In the genomic region with DNA sequence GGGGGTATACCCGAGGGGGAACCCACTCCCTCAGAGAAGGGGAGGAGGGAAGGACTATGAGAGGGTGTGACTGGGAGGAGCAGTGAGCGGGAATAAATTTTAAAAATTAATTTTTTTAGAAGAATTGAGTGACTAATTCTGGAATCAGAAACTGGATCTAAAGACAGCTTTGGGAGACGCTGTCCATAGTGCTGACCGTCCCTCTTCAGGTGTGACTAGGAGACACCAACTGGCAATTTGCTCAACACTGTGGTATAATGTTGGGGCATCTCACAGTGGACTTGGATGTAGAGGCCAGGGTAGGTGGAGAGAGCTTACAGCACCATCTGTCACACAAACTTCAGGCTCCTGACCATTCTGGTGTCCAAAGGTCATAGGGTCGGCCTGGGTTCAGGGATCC, we compare ENCODE assay signal across 29 mouse cellular contexts. TPM values are rescaled to one million over a fixed set of nuclear protein-coding genes. Genes with fewer than 3 reads are reported as not detected.
DNase-seq lines count a peak whose midpoint lies in the region; ATAC-seq and TF ChIP-seq lines count a peak whose summit lies in the region.
"Had no signal": no experiment of that assay in that cellular context is flagged by ENCODE, and none has a peak within 500 bp of the region (broad histone marks: within the 10 kb centered on the region; RNA-seq: fewer than 3 reads in every experiment).

No protein-coding gene starts in this region.

- TF ChIP-seq CTCF in MEL (IDR thresholded peaks at IDR 0.05 in 2 of 3, conservative IDR thresholded peaks at IDR 0.05 in 1 of 3; ENCODE audit: control insufficient read depth in 1 of 3, insufficient read depth in 1 of 3, low read depth in 2 of 3, low read length in 3 of 3, poor library complexity in 1 of 3, severe bottlenecking in 1 of 3) = no peak

- no peak overlapping the region for H3K9ac ChIP-seq in intestine, embryonic 14.5 days (ENCODE audit: low read length)
- no peak overlapping the region for H3K9ac ChIP-seq in intestine, embryonic 15.5 days
- no peak overlapping the region for H3K9ac ChIP-seq in MEL (ENCODE audit: control insufficient read depth, low read depth, low read length, poor library complexity, severe bottlenecking)
- H3K9ac ChIP-seq: hindbrain, embryonic 12.5 days; midbrain, embryonic 15.5 days had no signal

- no peak overlapping the region for H3K4me3 ChIP-seq in intestine, embryonic 14.5 days (ENCODE audit: low read depth, low read length)
- H3K4me3 ChIP-seq in intestine, embryonic 15.5 days (replicated peaks) = no peak overlapping the region
- no peak overlapping the region for H3K4me3 ChIP-seq in MEL (ENCODE audit: control insufficient read depth in 1 of 2, insufficient read depth in 1 of 2, low read depth in 2 of 2, low read length in 2 of 2)
- H3K4me3 ChIP-seq in embryonic facial prominence, embryonic 10.5 days = no peak overlapping the region
- H3K4me3 ChIP-seq: forebrain, embryonic 10.5 days; hindbrain, embryonic 12.5 days; layer of hippocampus, adult 2 months; midbrain, embryonic 15.5 days had no signal

- H3K27ac ChIP-seq in intestine, embryonic 14.5 days (ENCODE audit: low read depth) = no peak overlapping the region
- H3K27ac ChIP-seq in intestine, embryonic 15.5 days = no peak overlapping the region
- no peak overlapping the region for H3K27ac ChIP-seq in MEL (ENCODE audit: control insufficient read depth, low read depth, low read length)
- H3K27ac ChIP-seq in embryonic facial prominence, embryonic 10.5 days (replicated peaks) = no peak overlapping the region
- H3K27ac ChIP-seq: forebrain, embryonic 10.5 days; hindbrain, embryonic 12.5 days; layer of hippocampus, adult 2 months; midbrain, embryonic 15.5 days; stomach, postnatal 0 days had no signal

- no peaks in the 10 kb centered on the region for H3K36me3 ChIP-seq in intestine, embryonic 14.5 days (ENCODE audit: control insufficient read depth, insufficient read depth, low read length)
- no peaks in the 10 kb centered on the region for H3K36me3 ChIP-seq in intestine, embryonic 15.5 days
- H3K36me3 ChIP-seq in MEL (ENCODE audit: control insufficient read depth in 1 of 2, insufficient read depth in 2 of 2, low read length in 2 of 2) = no peaks in the 10 kb centered on the region
- H3K36me3 ChIP-seq in embryonic facial prominence, embryonic 10.5 days (replicated peaks) = no peaks in the 10 kb centered on the region
- H3K36me3 ChIP-seq: forebrain, embryonic 10.5 days; hindbrain, embryonic 12.5 days; midbrain, embryonic 15.5 days had no signal

- no peaks in the 10 kb centered on the region for H3K79me2 ChIP-seq in MEL (ENCODE audit: control insufficient read depth, insufficient read depth, low read length, poor library complexity)

- no peak for TF ChIP-seq EP300 in MEL (IDR thresholded peaks at IDR 0.05; ENCODE audit: low read depth in 1 of 2, low read length in 2 of 2)

- H3K4me1 ChIP-seq in intestine, embryonic 14.5 days (replicated peaks; ENCODE audit: control insufficient read depth, insufficient read depth, low read length) = no peaks in the 10 kb centered on the region
- no peaks in the 10 kb centered on the region for H3K4me1 ChIP-seq in intestine, embryonic 15.5 days (replicated peaks)
- H3K4me1 ChIP-seq in MEL (ENCODE audit: control insufficient read depth in 1 of 2, insufficient read depth in 2 of 2, low read length in 2 of 2) = no peaks in the 10 kb centered on the region
- H3K4me1 ChIP-seq in embryonic facial prominence, embryonic 10.5 days = no peaks in the 10 kb centered on the region
- H3K4me1 ChIP-seq: forebrain, embryonic 10.5 days; hindbrain, embryonic 12.5 days; midbrain, embryonic 15.5 days had no signal

- 46% methylated on average over 5 of the region's 5 CpGs for WGBS in intestine, embryonic 14.5 days
- WGBS in intestine, embryonic 15.5 days = 53% methylated on average over 5 of the region's 5 CpGs
- WGBS in embryonic facial prominence, embryonic 10.5 days = 54% methylated on average over 5 of the region's 5 CpGs

- DNase-seq in intestine, embryonic 14.5 days (ENCODE audit: low spot score) = peak; percentile 61
- DNase-seq in MEL (ENCODE audit: low read depth, low spot score) = peak; percentile 41
- peak; percentile 28 for DNase-seq in embryonic facial prominence, embryonic 10.5 days (ENCODE audit: low spot score)
- peak; percentile 19 for DNase-seq in mesoderm, embryonic 11.5 days (ENCODE audit: low read depth, low spot score)
- no peak for DNase-seq in thymus, postnatal 25 days
- no peak for DNase-seq in cerebellum, adult 11 months
- DNase-seq: adrenal gland, adult 8-10 months; B cell, adult 2 months; cerebellum, adult 11-12 months; cerebellum, postnatal 25 days; heart, postnatal 10 days; liver; lung, postnatal 14 days; right cerebral cortex, postnatal 4 days had no signal

- H3K9me3 ChIP-seq in intestine, embryonic 14.5 days (ENCODE audit: control insufficient read depth, low read length) = no peaks in the 10 kb centered on the region
- no peaks in the 10 kb centered on the region for H3K9me3 ChIP-seq in intestine, embryonic 15.5 days
- no peaks in the 10 kb centered on the region for H3K9me3 ChIP-seq in MEL (replicated peaks; ENCODE audit: insufficient read depth, low read length)
- H3K9me3 ChIP-seq in embryonic facial prominence, embryonic 10.5 days = no peaks in the 10 kb centered on the region
- H3K9me3 ChIP-seq: forebrain, embryonic 10.5 days; hindbrain, embryonic 12.5 days; midbrain, embryonic 15.5 days had no signal

- H3K27me3 ChIP-seq in intestine, embryonic 14.5 days (replicated peaks; ENCODE audit: control insufficient read depth, insufficient read depth, low read length) = no peaks in the 10 kb centered on the region
- H3K27me3 ChIP-seq in intestine, embryonic 15.5 days (replicated peaks) = no peaks in the 10 kb centered on the region
- no peaks in the 10 kb centered on the region for H3K27me3 ChIP-seq in MEL (ENCODE audit: control insufficient read depth in 1 of 2, insufficient read depth in 2 of 2, low read length in 2 of 2)
- H3K27me3 ChIP-seq in embryonic facial prominence, embryonic 10.5 days (replicated peaks; ENCODE audit: low read depth, poor library complexity, severe bottlenecking) = peaks cover 10% of the 10 kb centered on the region; the same call in 1 of the 2 replicates

- no peak for TF ChIP-seq POLR2A in MEL (IDR thresholded peaks at IDR 0.05; ENCODE audit: control insufficient read depth in 1 of 2, insufficient read depth in 1 of 2, low read depth in 1 of 2, low read length in 2 of 2, poor library complexity in 1 of 2)

- ATAC-seq in intestine, embryonic 14.5 days (replicated peaks; ENCODE audit: low FRiP score, low TSS enrichment, low read depth) = no peak
- no peak for ATAC-seq in intestine, embryonic 15.5 days
- ATAC-seq: inflammation-experienced regulatory T-cells, adult 6 months; midbrain, embryonic 15.5 days had no signal

- H3K4me2 ChIP-seq in intestine, embryonic 14.5 days (ENCODE audit: low read length) = no peak overlapping the region
- no peak overlapping the region for H3K4me2 ChIP-seq in intestine, embryonic 15.5 days (replicated peaks)
- H3K4me2 ChIP-seq: heart, embryonic 11.5 days; hindbrain, embryonic 12.5 days; midbrain, embryonic 15.5 days had no signal

- no peak for TF ChIP-seq RAD21 in MEL (IDR thresholded peaks at IDR 0.05; ENCODE audit: low read depth, low read length)

TF ChIP-seq in MEL, 35 proteins besides CTCF, POLR2A, EP300 and RAD21:
- TF ChIP-seq BHLHE40 (IDR thresholded peaks at IDR 0.05; ENCODE audit: borderline replicate concordance, low read depth, low read length) = no peak
- no peak for TF ChIP-seq MXI1 (IDR thresholded peaks at IDR 0.05; ENCODE audit: low read depth, low read length)
- TF ChIP-seq UBTF (IDR thresholded peaks at IDR 0.05; ENCODE audit: borderline replicate concordance, insufficient read depth, low read depth, low read length) = no peak
- no peak for TF ChIP-seq NELFE (IDR thresholded peaks at IDR 0.05; ENCODE audit: low read depth, low read length)
- TF ChIP-seq CHD2 (IDR thresholded peaks at IDR 0.05; ENCODE audit: low read length) = no peak
- TF ChIP-seq MAX (IDR thresholded peaks at IDR 0.05; ENCODE audit: low read length) = no peak
- TF ChIP-seq GATA1 (IDR thresholded peaks at IDR 0.05; ENCODE audit: low read depth, low read length) = no peak
- TF ChIP-seq MEF2A (IDR thresholded peaks at IDR 0.05; ENCODE audit: extremely low read depth, insufficient replicate concordance, low read depth, low read length, poor library complexity, severe bottlenecking) = no peak
- TF ChIP-seq ZNF384 (IDR thresholded peaks at IDR 0.05; ENCODE audit: low read depth, low read length) = no peak
- no peak for TF ChIP-seq NRF1 (IDR thresholded peaks at IDR 0.05; ENCODE audit: insufficient read depth, low read depth, low read length, poor library complexity, severe bottlenecking)
- TF ChIP-seq ETS1 (IDR thresholded peaks at IDR 0.05; ENCODE audit: low read depth, low read length) = no peak
- TF ChIP-seq E2F4 (IDR thresholded peaks at IDR 0.05; ENCODE audit: borderline replicate concordance, low read depth, low read length) = no peak
- TF ChIP-seq TCF12 (IDR thresholded peaks at IDR 0.05; ENCODE audit: low read depth, low read length) = no peak

RNA-seq across cellular contexts. Expression of a gene that starts 51.9 kb away (rescaled TPM):
- polyA plus RNA-seq in intestine, embryonic 14.5 days (2014; fragmentation: Nextera tagmentation; extraction: Ambion mirVana) = not detected in 2 replicates
- polyA plus RNA-seq in intestine, embryonic 15.5 days (2015; fragmentation: Nextera tagmentation; extraction: Ambion mirVana) = not detected in 2 replicates
- not detected in 2 replicates for total RNA-seq in MEL (2012; rRNA removed)
- not detected for polyA plus RNA-seq in MEL (2012; ENCODE audit: insufficient read depth in 1 of 2, insufficient read length in 2 of 2, low read depth in 1 of 2, low replicate concordance in 2 of 2, missing spikeins in 1 of 2)
- not detected in 2 replicates for polyA plus RNA-seq in embryonic facial prominence, embryonic 10.5 days (2016; fragmentation: Nextera tagmentation; extraction: Ambion mirVana)
- total RNA-seq: adrenal gland, adult 8-10 months; gastrocnemius, adult 8-10 months; granulocyte monocyte progenitor cell, adult 5-6 weeks; heart, postnatal 10 days; layer of hippocampus, adult 2 months; left cerebral cortex, postnatal 25 days; megakaryocyte, adult 5-6 weeks had no signal
- polyA plus RNA-seq: brain, embryonic 14.5 days; forebrain, embryonic 10.5 days; heart, embryonic 11.5 days; hindbrain, embryonic 12.5 days; inflammation-experienced regulatory T-cells, adult 6 months; kidney, embryonic 16.5 days; liver, embryonic 16.5 days; midbrain, embryonic 15.5 days; stomach, postnatal 0 days had no signal

Comparison
In these comparisons a context has a peak if more than half of its experiments do, and no peak if none do; other contexts are left out.
1. DNase-seq: peak in intestine, embryonic 14.5 days (single experiment), MEL (single experiment), embryonic facial prominence, embryonic 10.5 days (single experiment) and mesoderm, embryonic 11.5 days (single experiment); none in thymus, postnatal 25 days (single experiment) and cerebellum, adult 11 months (single experiment).